Mouse (Mus musculus) heart, adult 18-20 months (tissue): ENCODE data around the gene Anks1. TPM values are rescaled to one million over a fixed set of nuclear protein-coding genes. Genes with fewer than 3 reads are reported as not detected.

Source experiments
- DNase-seq, 2 experiments: peaks; one replicate each; pipeline ENCODE4 v3.0.0; 2021 to 2022; ENCODE audit warnings: mixed read lengths in 1 of 2
- total RNA-seq, 2 experiments: library from RNA; stranded (reverse); gene quantifications; 2 replicates each; pipeline ENCODE4 v1.2.3; 2021

The Anks1 gene
- total RNA-seq, 2 experiments from 2014 or later, result 65.8 to 73.0 TPM

GRCm38 (mm10) chr17:28093837-28094236 is 184.7 kb downstream of the Anks1 start:
- DNase-seq, result no peak

GRCm38 (mm10) chr17:28096418-28096817 is 187.3 kb downstream of the Anks1 start:
- no peak for DNase-seq

GRCm38 (mm10) chr17:28097308-28097707 is 188.2 kb downstream of the Anks1 start:
- DNase-seq, result no peak

GRCm38 (mm10) chr17:28099086-28099485 is 190.0 kb downstream of the Anks1 start:
- no peak for DNase-seq

- no peak for DNase-seq
These were observed 191.6 kb downstream of the Anks1 start for GRCm38 (mm10) chr17:28100669-28101068.

- no peak for DNase-seq
These were observed 192.3 kb downstream of the Anks1 start for GRCm38 (mm10) chr17:28101284-28101887.

GRCm38 (mm10) chr17:28101902-28102319 is 192.8 kb downstream of the Anks1 start:
- DNase-seq, result no peak

GRCm38 (mm10) chr17:28104416-28104815 is 195.3 kb downstream of the Anks1 start:
- no peak for DNase-seq

- DNase-seq, result no peak
These were observed 197.2 kb downstream of the Anks1 start for GRCm38 (mm10) chr17:28106352-28106751.

- DNase-seq, result no peak
These were observed 198.2 kb downstream of the Anks1 start for GRCm38 (mm10) chr17:28107275-28107674.

- DNase-seq, result no peak
These were observed 203.2 kb downstream of the Anks1 start for GRCm38 (mm10) chr17:28112266-28112665.

Other genes with a start within 250 kb of the Anks1 start
- gene Spdef, start 180.4 kb upstream of the Anks1 start, total RNA-seq, result under 1 TPM in 1 of 2 experiments, not detected in 1; 0.18 TPM
- 100 to 1,000 TPM; 138 to 145 TPM for gene D17Wsu92e, start 88.7 kb upstream of the Anks1 start, total RNA-seq
- 10 to 100 TPM; 46.0 to 50.6 TPM for gene Snrpc, start 71.2 kb upstream of the Anks1 start, total RNA-seq
- gene Uhrf1bp1, start 52.9 kb upstream of the Anks1 start, total RNA-seq, result 10 to 100 TPM; 16.8 to 20.6 TPM
- 10 to 100 TPM; 22.9 to 24.7 TPM for gene Taf11, start 538 bp downstream of the Anks1 start, total RNA-seq
- gene Tcp11, start 171.3 kb downstream of the Anks1 start, total RNA-seq, result under 1 TPM in 1 of 2 experiments, not detected in 1; 0.33 TPM
- gene Scube3, start 232.8 kb downstream of the Anks1 start, total RNA-seq, result under 1 TPM; 0.59 to 0.62 TPM